Mouse (Mus musculus): ENCODE data around the gene Kbtbd6.

Gene Kbtbd6

GRCm38 (mm10) chr14:79481339-79482151, 29.9 kb downstream of the Kbtbd6 start, which contains the start of gene Wbp4:
TSS of gene Wbp4 (minus strand) at chr14:79481520.
- peak; percentile 87 to 93 for DNase-seq

DNA sequence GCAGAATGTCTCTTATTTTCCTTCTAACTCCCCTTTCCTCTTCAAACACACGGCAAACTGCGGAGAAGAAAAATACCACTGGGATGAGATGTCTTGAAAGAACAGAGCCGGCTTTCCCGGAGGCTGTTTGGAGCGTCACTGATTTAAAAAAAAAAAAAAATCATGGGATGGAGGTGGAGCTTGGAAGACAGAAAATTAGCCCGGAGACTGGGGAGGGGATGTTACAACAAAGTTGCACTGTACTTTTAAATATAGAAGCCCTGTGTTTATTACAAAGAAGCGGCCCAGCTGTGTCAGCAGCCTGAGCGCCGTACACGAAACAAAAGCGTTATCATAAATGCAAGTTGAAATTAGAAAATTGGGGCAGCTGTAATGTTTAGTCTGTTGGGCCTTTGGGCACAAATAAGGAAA, 30.6 kb downstream of the Kbtbd6 start:
- DNase-seq = peak; percentile 57

DNA sequence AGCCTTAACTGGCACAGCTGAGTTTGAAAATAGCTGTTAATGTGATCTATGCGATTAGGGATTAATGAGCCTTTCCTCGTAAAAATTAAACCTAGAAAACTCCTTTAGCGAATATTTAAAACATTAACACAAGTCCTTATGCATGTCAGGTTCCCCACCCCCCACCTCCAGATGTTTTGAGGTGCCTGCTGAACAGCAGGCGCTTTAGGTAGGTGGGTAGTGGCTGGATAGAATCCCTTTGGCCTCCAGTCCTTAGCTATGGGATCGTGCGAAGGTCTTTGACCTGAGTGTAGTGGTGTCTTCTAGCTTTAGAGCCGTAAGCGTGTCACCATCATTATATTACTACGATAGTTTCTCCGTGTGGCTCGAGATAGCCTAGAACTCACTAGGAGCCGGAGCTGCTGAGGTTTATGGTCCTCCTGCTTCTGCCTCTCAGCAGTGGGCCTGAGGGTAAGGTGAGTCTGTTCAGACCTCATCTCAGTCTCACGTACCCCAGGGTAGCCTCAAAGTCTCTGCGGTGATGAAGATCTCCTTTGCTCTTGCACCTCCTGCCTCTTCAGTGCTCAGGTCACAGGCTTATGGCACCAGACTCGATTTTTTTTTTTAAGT, 31.2 kb downstream of the Kbtbd6 start:
- no peak for DNase-seq

GRCm38 (mm10) chr14:79483611-79484120, 32.0 kb downstream of the Kbtbd6 start:
- DNase-seq = no peak

DNA sequence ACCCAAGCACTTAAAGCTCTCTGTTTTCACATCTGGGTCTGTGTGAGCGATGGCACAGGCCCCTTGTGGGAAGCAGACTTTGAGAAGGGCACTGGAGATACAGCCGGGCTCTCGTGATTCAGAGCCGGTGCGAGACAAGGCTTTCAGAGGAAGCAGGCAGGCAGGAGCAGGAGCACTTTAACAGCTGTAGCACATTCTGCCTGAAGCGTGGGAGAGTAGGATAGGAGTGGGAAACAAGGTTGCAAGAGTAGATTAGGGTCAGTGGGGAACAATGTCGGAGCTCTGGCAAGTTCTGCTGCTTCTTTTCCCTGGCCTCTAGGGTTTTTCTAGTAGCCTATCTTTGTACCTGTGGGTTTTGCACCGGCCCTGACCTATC, 35.0 kb downstream of the Kbtbd6 start:
- no peak for DNase-seq

GRCm38 (mm10) chr14:79486993-79487731, 35.5 kb downstream of the Kbtbd6 start:
- DNase-seq = peak; percentile 69 to 88

DNA sequence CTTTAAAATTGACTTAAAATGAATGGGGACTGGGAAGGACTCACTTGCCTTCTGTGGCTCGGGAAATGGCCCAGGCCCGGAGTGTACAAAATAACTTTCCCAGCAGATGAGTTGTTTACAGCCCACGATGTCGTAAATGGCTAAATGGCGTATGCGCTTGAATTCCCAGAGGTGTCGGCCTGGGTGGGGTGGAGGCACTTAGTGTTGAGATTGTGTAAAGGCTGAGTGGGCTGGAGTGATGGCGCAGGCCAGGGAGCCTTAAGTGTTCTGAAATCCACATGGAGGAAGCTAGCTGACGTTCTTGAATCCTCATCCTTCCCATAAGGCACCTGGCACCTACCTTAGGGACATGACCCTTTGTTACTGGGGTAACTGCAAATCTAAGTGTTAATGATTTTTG, 36.9 kb downstream of the Kbtbd6 start:
- peak in 1 of 2 experiments; percentile 24 for DNase-seq

DNA sequence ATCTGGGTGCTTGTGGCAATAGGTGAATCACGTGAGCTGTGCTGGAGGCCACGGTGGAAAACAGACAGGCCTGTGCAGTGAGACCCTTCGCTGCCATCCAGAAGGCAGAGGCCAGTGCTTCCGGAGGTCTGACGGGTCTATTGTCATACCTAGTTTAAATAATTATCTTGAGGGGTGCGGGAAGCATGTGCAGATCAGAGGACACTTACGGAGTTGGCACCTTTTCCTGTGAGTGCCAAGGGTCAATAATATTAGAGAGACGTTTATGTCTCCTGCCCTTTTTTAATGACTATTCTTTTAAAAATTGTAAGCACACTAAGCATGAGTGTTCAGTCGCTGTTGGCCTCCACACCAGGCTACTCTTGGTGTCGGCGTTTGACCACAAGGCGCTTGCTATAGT, 37.5 kb downstream of the Kbtbd6 start:
- DNase-seq = peak in 1 of 2 experiments; percentile 24

DNA sequence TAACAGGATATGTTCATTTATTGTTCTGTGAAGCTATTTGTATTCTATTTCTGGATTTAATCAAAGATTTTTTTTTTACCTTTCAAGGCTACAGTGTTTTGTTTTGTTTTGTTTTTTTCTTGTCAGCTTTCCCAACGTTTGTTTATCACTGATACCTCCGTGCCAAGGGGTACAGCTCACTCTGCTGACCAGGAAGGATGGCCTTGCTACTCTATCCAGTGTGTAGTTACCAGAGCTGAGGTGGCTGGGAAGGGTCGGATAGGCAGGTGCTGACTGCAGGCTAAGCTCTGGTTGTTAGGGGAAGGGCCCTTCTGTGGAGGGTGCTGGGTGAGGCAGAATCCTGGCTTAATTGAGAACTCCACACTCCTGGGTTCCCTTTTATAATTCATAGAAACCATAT, 38.6 kb downstream of the Kbtbd6 start:
- DNase-seq = no peak

DNA sequence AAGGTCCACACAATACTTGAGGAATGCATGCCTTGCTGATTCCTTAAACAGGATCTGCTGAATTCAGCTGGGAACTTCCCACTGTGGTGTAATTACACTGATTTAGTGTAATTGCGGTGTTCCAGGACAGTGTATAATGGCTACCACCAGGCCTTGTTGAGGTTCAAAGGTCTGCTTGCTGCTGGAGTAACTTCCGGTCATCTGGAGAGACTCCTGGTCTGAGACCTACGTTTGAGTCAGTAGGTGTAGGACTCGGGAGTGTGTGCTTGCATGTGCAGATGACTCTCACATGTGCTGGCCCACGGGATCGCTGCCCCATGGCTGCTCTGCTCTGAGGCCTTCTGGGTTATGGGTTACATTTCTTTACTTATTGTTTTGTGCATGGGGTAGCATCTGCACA, 42.7 kb downstream of the Kbtbd6 start:
- peak in 1 of 2 experiments; percentile 44 for DNase-seq

GRCm38 (mm10) chr14:79499326-79499725, 47.7 kb downstream of the Kbtbd6 start:
- DNase-seq = no peak

DNA sequence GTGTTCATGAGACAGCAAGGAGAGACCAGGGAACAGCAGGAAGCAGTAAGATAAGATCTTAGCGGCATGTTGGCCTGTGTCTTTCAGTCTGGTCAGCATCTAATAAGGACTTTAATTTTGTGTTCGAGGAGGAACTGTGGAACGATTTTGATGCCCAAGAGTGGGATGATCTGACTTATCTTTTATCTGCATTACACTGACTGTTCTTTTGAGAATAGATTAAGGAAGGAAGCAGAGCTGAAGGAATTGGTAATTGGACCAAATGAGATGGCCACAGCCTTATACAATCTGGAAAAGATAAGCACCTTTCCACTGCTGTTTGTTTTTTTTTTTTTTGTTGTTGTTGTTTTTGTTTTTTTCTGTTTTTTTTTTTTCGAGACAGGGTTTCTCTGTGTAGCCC, 49.1 kb downstream of the Kbtbd6 start:
- no peak for DNase-seq

GRCm38 (mm10) chr14:79503371-79504075, 51.9 kb downstream of the Kbtbd6 start:
- DNase-seq = peak; percentile 75 to 82
